Mouse (Mus musculus) forebrain, embryonic 10.5 days (tissue): Measurements from ENCODE around the gene Dusp22. TPM values are rescaled to one million over a fixed set of nuclear protein-coding genes. Genes with fewer than 3 reads are reported as not detected.

Source experiments
- DNase-seq: peaks from one replicate; pipeline ENCODE4 v3.0.0-alpha.2; 2017; ENCODE audit warnings: low spot score; ENCODE audit errors: extremely low spot score
- H3K27ac ChIP-seq: fragments of 300-500 bp; sonication (generic); 2 replicates; pipeline ENCODE4 v1.5.1; 2016; ENCODE audit warnings: mild to moderate bottlenecking
- H3K27me3 ChIP-seq: fragments of 300-500 bp; sonication (generic); 2 replicates; pipeline ENCODE4 v1.6.1; 2016; ENCODE audit warnings: mild to moderate bottlenecking; ENCODE audit not compliant: poor library complexity, severe bottlenecking
- H3K36me3 ChIP-seq: fragments of 300-500 bp; sonication (generic); replicated peaks from 2 replicates; pipeline ENCODE4 v1.6.1; 2016; ENCODE audit warnings: mild to moderate bottlenecking, moderate library complexity
- H3K4me1 ChIP-seq: fragments of 300-500 bp; sonication (generic); 2 replicates; pipeline ENCODE4 v1.6.1; 2016
- H3K4me3 ChIP-seq: fragments of 300-500 bp; sonication (generic); 2 replicates; pipeline ENCODE4 v1.5.1; 2016; ENCODE audit warnings: mild to moderate bottlenecking, moderate library complexity
- H3K9me3 ChIP-seq: fragments of 300-500 bp; sonication (generic); 2 replicates; pipeline ENCODE4 v1.6.1; 2016; ENCODE audit warnings: mild to moderate bottlenecking, moderate library complexity
- WGBS: fragments of 180-500 bp; shearing (Covaris S2); methylation state at CpG from one replicate; pipeline ENCODE4 v1.1.7; 2016; 5-methylcytosine and 5-hydroxymethylcytosine counted together
- polyA plus RNA-seq: library from polyadenylated mRNA; unstranded; fragments of >200 nt; fragmentation: Nextera tagmentation; extraction: Ambion mirVana; gene quantifications from 2 replicates; pipeline ENCODE4 v1.2.1, GENCODE M21; 2016

Gene Dusp22
- polyA plus RNA-seq, 1 experiment from 2014 or later, result 16.9 TPM

- no peaks in the 10 kb centered on the region for H3K9me3 ChIP-seq
- no peak for DNase-seq
- 79% methylated on average over 3 of the region's 3 CpGs for WGBS
- no peaks in the 10 kb centered on the region for H3K4me1 ChIP-seq
- H3K36me3 ChIP-seq, result no peaks in the 10 kb centered on the region
- H3K27me3 ChIP-seq, result no peaks in the 10 kb centered on the region
- no peak overlapping the region for H3K4me3 ChIP-seq
- no peak overlapping the region for H3K27ac ChIP-seq
These were observed 100.7 kb downstream of the Dusp22 start for GRCm38 (mm10) chr13:30760374-30761090.

Other genes starting within 250 kb of the Dusp22 start
- gene Uqcrfs1, start 114.6 kb upstream of the Dusp22 start, polyA plus RNA-seq, result 238 and 239 TPM in 2 replicates
- gene Irf4, start 89.2 kb downstream of the Dusp22 start, polyA plus RNA-seq, result 0.04 TPM in 1 of 2 replicates, not detected in the other